Mouse (Mus musculus) heart, adult 9 months (tissue): ENCODE data around the gene Rps6ka4.

ENCODE experiments used
- DNase-seq, 2 experiments: peaks; one replicate each; pipeline ENCODE4 v3.0.0; 2022; ENCODE audit warnings: low spot score in 2 of 2

The Rps6ka4 gene

DNA sequence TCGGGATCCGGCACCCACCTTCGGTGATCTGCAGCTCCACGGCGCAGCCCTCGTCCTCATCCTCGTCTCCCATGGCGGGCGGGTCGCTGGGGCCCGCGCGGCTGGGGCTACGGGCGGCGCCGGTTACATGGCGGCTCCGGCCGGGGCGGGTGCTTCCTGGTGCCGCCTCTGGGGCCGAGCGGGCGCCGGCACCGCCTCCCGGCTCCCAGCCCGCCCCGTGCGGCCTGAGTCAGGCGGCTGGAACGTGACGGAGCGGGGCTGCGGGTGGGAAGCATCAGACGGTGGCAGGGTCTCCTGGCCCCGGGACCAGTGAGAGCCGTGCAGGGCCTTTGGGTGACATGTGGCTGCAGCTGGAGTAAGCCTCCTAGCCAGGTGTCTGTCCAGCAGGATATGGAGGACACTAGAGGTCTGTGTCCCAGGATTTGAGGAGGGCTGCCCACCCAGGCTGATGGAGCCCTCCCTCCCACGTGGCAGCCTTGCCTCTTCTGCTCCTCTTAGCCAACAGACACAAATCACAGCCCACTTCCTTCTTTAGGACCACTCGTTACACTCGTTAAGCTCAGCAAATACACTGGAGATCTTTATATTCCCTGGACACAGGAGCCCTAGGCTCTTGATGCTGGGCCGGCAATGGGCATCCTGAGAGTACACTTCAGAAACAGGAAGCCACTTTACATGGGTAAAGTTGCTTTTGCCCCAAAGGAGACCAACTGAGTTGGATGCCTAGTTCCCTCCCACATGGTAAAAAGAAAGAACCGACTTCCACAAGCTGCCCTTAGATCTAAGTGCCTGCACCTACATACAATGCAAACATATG, at the start of gene Rps6ka4:
Gene Rps6ka4, minus strand, starts transcription at position 162 of the 817 bp plus-strand sequence.
- peak; percentile 81 to 86 for DNase-seq

DNA sequence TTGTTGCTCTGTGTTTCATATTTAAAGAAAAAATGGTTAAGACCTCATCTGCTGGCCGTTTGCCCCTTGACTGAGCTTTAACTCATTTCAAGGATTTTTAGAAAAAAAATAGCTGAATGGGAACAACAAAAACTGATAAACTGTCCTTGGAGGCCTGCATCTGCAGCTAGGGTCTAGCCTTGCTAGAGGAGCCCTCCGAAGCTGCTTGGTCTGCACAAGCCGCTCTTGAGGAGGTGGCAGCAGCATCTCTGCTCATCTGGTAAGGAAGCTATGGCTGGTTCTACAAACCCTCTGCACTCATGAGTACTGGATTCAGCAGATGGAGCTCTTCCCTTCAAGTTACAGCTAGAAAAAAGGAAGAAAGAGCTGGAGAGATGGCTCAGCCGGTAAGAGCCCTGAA, 37.5 kb upstream of the Rps6ka4 start:
- no peak for DNase-seq

DNA sequence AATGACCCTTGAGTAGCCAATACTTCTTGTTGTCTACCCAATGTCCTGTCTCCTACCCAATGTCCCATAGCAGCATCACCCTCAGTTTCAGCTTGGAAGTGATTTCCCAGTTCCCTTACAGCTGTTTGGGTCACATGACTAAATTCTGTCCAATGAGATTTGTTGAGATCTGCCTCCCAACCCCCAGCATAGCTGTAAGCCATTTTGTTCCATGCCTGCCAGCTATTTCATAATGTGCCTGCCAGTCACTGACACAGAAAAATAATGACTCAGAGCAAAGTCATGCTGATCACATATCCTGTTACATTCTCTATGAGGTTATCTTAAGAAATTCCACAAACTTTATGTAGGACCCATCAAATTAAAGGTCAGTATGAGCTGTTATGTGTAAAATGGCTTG, 36.4 kb upstream of the Rps6ka4 start:
- no peak for DNase-seq

DNA sequence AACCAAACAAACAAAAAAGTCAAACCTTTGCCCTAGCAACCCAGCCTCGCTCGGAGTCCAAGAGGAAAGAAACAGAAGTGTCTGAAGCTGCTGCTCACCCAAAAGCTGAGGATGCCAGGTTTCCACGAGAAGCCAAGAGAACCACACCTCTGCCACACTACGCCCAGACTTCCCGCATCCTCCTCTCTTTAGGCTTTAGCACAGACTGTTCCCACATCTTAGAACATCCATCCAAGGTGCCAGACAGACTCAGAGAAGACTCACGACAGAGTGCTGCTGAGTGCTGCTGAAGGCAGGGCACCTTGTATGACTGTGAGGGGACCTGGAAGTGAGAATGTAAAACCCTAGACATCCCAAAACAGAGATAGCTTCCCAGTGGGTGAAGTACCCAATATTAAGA, 35.4 kb upstream of the Rps6ka4 start:
- DNase-seq = no peak

DNA sequence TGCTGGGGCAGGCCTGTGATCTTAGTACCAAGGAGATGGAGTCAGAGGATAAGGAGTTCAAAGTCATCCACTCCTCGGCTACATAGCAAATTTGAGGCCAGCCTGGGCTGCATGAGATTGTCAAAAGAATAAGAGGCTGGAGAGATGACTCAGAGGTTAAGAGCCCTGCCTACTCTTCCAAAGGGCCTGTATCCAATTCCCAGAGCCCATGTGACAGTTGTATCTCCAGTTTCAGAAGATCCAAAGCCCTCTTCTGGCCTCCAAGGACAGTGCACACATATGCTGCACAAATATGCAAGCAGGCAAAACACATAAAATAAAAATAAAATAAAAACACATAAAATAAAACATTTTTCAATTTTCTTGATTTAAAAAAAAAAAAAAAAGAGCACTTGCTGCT, 33.8 kb upstream of the Rps6ka4 start:
- no peak for DNase-seq

DNA sequence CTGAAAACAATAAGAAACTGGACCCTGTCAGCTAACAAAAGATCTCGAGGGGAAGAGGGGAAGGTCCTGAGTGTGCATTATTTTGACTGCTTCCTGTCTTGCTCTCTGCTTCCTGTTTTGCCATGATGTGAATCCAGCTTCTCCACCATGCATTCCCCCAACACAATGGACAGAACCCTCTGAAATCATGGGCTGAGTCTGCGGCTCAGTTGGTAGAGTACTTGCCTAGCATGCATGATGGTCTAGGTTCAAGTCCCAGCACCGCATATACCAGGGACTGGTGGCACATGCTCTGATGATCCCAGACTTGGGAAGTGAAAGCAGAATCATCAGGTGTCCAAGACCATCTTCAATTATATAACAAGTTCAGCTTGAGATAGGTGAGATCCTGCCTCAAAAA, 32.3 kb upstream of the Rps6ka4 start:
- no peak for DNase-seq

DNA sequence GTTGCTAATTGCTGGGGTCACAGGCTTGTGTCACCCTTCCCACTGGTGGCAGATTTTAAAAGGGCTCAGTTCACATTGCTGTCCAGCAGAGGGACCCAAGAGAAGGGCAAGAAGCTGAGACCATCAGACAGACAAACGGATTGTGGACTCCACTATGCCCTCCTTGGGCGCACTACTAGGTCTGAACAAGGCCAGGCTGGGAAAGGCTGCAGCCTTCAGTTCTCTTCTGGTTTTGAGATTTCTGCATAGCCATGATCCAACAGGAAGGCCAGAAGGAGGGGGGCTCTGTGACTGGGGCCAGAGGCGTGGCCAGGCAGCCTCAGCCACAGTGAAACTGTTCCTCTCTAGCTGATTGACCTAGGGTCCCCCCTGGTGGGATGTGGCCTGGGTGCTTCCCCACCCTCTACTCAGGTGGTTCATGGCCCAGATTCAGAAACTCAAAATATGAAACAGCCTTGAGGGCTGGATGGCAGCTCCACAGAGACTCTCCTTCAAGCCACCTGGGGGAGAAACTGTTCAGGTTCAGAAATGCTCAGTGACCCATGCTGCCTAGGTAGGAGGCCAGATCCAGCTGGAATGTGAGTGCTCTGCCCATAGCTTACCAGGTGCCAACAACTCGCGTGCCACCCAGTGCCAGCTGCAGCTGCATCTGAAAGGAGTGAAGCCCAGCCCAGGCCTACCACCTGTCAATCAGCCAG, 31.3 kb upstream of the Rps6ka4 start:
- peak in 1 of 2 experiments; percentile 23 for DNase-seq

DNA sequence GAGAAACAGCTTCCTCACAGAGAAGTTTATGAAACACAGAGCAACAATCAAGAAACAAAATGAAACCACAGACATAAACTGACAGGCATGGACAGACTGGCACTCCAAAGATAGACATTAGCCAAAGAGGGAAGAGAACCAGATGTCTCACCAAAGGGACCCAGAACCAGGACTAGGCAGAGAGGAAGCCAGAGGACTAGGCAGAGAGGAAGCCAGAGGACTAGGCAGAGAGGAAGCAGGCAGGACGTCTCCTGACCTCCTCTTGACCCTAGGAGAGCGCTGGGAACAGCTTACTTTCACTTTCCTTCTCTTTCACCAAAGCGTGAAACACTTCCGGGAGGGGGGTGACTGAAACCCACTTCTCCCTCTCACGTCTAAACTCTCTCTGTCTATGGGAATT, 28.9 kb upstream of the Rps6ka4 start:
- DNase-seq = peak; percentile 76 to 84

DNA sequence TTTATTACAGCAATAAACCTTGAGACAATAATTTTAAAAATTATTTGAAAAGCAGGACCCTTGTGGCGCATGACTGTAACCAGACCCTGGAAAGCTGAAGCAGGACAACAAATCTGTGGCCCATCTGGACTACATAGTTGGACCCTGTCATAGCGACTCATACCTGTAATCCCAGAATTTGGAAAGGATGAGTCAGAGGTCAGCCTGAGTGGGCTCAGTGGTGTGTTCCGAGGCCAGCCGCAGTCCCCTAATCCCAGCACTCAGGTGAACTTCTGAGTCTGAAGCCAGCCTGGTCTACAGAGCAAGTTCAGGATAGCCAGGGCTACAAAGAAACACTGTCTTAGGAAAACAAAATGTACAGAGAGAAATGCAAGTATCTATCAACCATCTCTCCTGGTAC, 21.0 kb upstream of the Rps6ka4 start:
- DNase-seq = no peak

DNA sequence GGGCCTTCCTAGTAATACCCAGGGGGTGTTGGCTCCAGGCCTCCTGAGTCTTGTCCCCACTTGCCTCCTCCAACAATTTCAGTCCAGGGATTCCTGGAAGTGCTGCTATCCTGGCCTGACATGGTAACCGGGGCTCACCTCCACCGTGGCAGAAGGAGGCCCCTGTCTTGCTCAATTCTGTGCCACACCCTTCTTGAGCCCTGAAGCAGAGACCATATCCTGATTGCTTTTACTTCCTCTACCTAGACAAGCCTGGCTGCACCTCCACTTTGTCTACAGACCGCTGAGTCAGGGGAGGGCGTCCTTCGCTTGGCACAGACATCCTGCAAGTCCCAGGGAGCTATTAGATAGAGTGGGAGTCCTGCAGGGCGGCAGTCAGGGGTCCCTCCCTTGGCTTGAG, 20.3 kb upstream of the Rps6ka4 start:
- no peak for DNase-seq

DNA sequence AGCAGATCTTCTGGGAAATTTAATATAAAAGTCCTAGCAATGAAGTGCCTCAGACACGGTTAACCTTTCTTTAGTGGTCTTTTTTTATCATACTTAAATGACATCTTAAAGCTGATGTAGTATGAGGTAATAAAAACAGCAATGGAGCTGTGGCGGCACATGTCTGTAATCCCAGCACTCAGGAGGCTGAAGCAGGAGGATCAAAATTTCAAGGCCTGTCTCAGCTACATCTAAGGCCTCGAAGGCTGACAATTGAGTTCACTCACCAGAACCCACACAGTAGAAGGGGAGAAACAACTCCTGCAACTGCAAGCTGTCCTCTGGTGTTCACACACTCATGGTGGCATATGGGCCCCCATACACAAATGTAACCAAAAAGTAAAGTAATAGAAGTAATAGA, 19.5 kb upstream of the Rps6ka4 start:
- no peak for DNase-seq

DNA sequence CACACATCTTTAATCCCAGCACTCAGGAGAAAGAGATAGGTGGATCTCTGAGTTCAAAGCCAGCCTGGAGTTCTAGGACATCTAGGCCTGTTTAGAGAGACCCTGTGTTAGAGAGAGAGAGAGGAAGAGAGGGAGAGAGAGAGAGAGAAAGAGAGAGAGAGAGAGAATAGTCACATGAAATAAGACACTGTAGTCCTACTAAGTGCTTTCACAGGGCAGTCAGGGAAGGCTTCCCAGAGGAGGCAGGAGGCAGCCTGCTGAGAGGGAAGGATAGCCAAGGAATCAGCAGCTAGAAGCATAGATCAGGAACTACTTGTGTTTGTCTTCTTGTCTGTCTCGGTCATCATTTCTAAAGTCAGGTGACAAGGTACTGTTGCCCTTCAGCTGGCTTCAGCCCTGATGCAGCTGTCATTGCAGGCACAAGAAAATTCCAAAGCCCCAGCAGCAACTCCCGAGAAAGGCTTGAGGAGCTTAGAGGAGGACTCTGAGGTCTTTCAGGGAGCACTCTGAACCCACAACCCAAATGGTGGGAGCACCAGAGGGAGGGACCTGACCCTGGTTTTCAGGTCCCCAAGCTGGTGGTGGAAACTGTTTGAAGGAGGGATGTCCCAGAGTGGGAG, 18.7 kb upstream of the Rps6ka4 start:
- no peak for DNase-seq

DNA sequence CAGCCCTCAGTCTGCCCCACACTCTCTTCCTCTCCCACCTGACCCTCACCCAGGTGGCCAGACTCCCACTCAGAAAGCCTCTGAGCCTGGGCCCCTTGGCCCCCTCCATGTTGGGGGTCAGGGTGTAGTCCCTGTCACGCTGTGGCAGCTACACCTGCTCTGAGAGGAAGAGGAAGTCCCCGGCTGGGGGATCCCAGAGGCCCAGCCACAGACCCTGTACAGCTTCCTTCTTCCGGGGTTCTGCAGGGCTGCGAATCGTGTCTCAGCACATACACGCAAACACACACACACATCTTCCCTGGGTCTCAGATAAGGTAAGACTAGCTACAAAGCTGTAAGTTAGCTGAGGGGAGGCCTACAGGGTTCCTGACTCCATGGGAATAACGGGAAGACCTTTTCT, 17.6 kb upstream of the Rps6ka4 start, which contains the start of gene Ccdc88b:
Gene Ccdc88b, minus strand, starts transcription at position 181 of the 400 bp plus-strand sequence.
- DNase-seq = peak in 1 of 2 experiments; percentile 43

DNA sequence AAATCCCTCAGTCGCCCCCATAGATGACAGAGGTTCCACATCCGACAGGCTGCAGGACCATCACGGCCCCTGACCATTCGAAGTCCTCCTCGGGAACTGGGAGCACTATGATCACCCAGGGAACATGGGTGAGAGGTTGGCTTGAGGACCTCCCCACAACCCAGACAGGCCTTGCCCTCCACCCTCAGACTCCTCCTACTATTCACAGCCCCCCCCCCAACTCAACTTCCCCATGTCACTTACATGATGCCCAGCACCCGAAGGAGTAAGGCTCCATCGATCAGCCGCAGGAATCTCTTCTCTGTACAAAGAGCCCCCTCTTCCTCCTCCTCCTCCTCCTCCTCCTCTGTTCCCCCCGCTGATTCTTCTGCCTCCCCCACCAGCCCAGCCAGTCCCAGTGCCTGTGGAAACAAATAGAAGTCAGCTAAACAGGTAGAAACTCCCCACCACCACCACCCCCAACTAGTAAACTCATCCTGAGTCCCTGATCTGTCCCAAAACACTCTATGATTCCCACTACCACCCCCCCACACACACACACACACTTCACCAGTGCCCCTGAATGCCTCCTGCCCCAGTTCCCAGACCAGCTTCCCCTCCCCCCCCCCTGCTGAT, 17.1 kb upstream of the Rps6ka4 start:
- DNase-seq = no peak

DNA sequence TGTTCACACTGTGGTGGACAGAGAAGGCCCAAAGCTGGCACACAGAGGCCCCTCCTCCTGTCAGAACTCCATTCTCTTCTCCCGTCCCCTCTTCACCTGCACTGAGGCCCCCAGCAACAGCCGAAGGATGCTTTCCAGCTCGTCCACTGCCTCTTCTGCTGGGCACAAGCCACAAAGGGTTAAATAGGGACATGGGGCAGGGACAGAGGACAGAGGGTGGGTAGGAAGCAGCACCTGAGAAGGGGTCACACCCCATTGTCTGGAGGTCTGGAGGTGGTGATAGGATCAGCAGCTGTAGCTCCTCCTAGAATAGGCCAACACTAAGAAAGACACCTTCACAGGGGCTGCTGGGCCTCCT, 16.5 kb upstream of the Rps6ka4 start:
- no peak for DNase-seq

DNA sequence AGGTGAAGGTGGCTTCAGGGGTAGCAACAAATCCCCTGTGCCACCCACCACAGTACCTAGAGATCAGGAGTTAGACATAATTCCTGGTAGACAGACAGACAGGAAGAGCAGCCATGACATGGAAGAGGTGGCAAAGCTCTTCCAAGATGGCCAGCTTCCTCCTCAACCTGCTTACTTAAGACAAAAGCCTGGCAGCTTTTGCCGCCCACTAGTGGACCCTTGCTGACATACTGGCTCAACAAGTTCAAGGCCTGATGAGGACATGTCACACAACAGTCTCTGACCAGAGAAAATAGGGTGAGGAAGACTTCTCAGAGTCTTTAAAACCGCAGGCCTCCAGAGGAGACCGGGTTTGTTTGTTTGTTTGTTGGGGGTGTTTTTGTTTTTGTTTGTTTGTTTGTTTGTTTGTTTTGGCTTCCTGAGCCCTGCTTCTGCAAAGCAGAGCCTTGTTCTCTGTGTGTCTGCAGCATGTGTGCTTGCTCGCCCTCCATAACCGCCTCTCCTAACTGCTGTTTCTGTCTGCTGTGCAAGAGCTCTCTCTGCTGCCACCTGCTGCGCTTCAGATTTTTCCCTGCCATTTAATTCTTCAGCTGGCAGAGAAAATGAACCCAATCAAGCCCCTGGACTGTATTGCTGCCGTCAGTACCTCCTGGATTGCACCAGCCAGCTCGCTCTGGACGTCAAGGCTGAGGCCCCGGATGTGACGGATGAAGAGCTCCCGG, 16.0 kb upstream of the Rps6ka4 start:
- no peak for DNase-seq

DNA sequence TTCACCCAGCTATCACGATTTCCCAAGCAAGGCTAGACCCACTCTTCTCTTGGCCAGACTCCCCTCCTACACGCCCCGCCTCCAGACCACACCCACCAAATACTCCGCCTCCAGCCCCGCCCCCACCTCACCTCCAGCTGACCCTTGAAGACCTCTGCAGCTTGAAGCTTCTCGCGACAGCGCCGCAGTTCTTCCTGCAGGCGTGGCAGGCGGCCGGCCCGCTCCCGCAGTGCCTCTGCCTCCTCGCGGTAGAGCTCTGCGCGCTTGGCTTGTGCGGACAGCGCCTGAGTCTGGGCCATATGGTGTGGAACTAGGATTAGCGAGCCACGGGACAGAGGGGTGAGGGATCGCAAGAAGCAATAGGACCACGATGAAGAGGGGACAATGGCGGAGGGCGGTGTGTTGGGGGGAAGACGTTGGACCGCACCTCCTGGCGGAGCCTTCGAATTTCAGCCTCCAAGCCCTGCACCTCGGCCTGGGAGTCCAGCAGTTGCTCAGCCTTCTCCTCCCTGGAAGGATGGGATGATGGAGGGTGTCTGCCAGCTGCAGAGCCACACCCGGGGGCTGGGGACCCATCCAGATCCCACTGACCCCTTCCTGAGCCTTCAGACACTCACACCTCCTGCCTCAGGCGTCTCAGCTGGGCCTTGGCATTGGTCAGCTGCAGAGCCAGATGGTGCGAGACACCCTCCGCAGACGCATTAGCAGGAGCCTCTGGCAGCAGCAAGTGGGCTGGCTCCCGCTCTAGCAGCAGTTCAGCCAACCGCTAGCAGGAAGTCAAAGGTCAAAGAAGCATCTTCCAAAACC, 15.0 kb upstream of the Rps6ka4 start:
- peak in 1 of 2 experiments; percentile 26 for DNase-seq

DNA sequence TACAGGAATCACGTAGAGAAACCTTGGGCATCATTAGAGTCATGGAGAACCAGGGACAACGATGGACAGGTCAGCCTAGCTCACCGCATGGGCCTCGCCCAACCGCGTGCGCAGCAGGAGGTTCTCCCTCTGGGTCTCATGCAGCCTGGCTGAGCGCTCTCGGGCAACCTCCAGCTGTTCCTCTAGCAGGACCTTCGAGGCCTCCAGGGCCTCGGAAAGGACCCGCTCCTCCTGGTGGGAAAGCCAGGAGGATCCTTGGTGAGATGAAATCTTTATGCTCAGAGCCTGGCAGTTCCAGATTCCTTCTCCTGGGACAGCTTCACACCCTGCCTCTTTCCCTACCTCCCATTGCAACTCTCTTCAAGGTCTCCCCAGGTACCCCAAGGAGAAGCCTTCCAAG, 14.2 kb upstream of the Rps6ka4 start:
- no peak for DNase-seq

DNA sequence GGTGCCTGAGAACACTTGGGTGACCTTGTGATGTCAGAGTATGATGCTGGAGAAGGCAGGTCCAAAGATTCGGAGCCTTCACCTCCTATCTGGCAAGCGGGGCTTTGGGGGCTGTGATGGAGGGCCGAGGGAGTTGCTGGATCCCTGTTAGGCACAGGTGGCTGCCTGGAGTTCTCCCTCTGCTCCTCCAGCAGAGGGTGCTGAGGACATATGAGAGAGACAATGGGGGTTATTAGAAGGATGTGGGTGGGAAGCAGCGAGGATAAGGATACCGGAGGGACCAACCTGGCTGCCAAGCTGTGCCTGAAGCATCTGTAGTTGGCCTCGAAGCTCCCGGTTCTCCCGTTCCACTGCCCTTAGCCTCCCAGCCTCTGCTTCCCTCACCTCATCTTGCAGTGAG, 13.5 kb upstream of the Rps6ka4 start:
- no peak for DNase-seq

DNA sequence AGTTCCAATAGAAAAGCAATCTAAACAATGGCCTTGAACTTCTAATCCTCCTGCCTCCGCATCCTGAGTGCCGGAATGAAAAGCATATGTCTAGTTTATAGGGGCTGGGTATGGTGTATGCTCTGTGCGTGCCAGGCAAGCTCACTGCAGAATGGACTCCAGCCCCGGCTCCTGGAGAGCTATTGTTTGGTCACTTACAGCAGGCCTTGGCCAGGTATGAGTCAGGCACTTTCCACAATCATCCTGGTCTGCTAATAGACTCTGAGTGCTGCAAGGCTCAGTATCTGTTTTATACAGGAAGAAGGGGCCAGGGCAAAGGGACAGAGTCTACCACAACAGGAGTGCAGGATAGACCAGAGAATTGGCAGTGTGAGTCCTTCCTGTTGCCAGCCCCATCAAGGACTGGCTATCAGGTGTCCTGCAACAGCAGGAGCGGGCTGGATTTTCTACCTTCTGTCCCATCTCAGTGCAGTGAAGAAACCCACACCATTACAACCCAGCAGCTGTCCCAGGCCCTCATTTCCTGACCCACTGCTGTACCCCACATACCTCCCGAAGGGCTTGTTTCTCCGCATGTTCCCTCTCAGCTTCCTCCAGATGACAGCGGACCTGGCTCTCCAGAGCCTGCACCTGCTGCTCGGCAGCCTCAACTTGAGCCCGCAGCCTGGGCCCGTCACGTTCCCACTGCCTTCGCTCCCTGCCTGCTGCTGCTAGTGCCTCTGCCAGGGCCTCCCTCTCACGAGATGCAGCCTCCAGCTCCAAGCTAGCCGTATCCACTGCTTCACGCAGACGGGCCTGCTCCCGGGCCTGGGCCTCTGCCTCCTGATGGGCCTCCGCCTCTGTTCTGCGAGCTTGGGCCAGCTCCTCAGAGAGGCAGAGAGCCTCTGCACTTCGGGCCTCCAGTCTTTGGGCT, 12.2 kb upstream of the Rps6ka4 start:
- no peak for DNase-seq
